Mouse (Mus musculus) liver, postnatal 0 days (tissue): ENCODE measurements around the gene Sult4a1.

Experiments used
- CTCF ChIP-seq: sonication (generic); IDR thresholded peaks from 2 replicates; pipeline ENCODE4 v1.5.1; 2016; ENCODE audit warnings: antibody characterized with exemption, low read depth
- EP300 ChIP-seq: IDR thresholded peaks from 2 replicates; pipeline ENCODE4 v1.6.1; 2016; ENCODE audit warnings: antibody characterized with exemption, low read depth, mild to moderate bottlenecking

GRCm38 (mm10) chr15:84053240-84053639 is 52.3 kb downstream of the Sult4a1 start:
- no peak for TF ChIP-seq CTCF
- TF ChIP-seq EP300, result no peak
